ENCODE assay signal across 10 mouse cellular contexts in the genomic region with DNA sequence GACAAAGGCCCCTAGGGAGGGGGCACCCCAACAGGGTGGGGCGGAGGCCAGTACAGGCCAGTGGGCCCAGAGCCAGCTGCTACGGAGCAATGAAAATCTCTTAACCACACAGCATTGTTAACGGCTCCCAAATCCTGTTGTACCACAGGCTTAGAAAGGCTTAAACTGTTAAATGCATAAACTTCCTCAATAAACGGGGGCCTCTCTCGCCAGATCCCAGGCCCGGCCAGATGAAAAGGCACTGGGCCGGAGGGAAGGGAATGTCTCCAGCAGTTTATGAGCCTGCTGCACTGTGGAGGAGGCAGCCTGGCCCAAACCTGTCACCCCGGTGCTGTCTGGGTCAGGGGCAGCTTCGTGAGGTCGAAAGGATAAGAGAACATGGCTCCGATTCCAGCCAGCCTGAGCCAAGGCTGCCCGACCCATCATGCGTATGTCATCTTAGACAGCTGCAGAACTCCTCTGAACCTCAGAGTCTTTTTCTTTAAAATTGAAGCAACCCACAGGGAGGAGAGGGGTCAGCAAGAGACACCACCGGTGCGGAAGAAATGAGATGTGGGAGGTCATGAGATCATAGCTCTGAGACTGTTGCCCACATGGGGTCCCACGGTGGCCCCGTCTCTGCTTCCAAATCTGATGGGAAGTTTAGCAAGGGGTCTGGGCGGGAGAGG.
DNase-seq lines count a peak whose midpoint lies in the region; ATAC-seq lines count a peak whose summit lies in the region.
"Had no signal": no experiment of that assay in that cellular context is flagged by ENCODE, and none has a peak within 500 bp of the region (broad histone marks: within the 10 kb centered on the region; RNA-seq: fewer than 3 reads in every experiment).

No protein-coding gene starts in this region.

- peaks cover 12% of the 10 kb centered on the region for H3K4me1 ChIP-seq in lung, embryonic 16.5 days (replicated peaks; ENCODE audit: control insufficient read depth, insufficient read depth, low read length)
- peaks cover 45% of the 10 kb centered on the region for H3K4me1 ChIP-seq in limb, embryonic 11.5 days (ENCODE audit: control insufficient read depth, insufficient read depth, low read length)
- H3K4me1 ChIP-seq in stomach, embryonic 14.5 days (ENCODE audit: control insufficient read depth, insufficient read depth, low read length), result peaks cover 25% of the 10 kb centered on the region

- ATAC-seq in lung, embryonic 16.5 days (ENCODE audit: low read depth), result no peak
- ATAC-seq in limb, embryonic 11.5 days (ENCODE audit: insufficient number of reproducible peaks, low FRiP score, low TSS enrichment, low read depth), result peak; percentile 56; the same call in 1 of the 2 replicates
- ATAC-seq in stomach, embryonic 14.5 days (ENCODE audit: insufficient number of reproducible peaks, insufficient read depth, low FRiP score, low read depth), result no peak; the same call in 1 of the 2 replicates

- peak; percentile 43 for DNase-seq in embryo, embryonic 10 days (ENCODE audit: low spot score)
- no peak for DNase-seq in embryo, embryonic 9.5 days (ENCODE audit: extremely low spot score)
- no peak for DNase-seq in lung, postnatal 4 days
- DNase-seq in limb, embryonic 11.5 days (ENCODE audit: low spot score), result peak; percentile 71
- DNase-seq in right cerebral cortex, adult 2 months (ENCODE audit: low spot score in 2 of 2), result no peak
- no peak for DNase-seq in cerebellum, postnatal 36 days
- DNase-seq: lung, postnatal 14 days; thymus, adult 18-20 months had no signal

- whole genome bisulfite sequencing in lung, embryonic 16.5 days, result 45% methylated on average over 18 of the region's 18 CpGs
- WGBS in limb, embryonic 11.5 days, result 14% methylated on average over 18 of the region's 18 CpGs
- WGBS in stomach, embryonic 14.5 days, result 30% methylated on average over 18 of the region's 18 CpGs

- H3K9ac ChIP-seq in lung, embryonic 16.5 days (ENCODE audit: low read length), result no peak overlapping the region
- H3K9ac ChIP-seq in limb, embryonic 11.5 days (ENCODE audit: low read length), result no peak overlapping the region
- no peak overlapping the region for H3K9ac ChIP-seq in stomach, embryonic 14.5 days (replicated peaks; ENCODE audit: low read depth, low read length)

- H3K9me3 ChIP-seq in lung, embryonic 16.5 days (ENCODE audit: control insufficient read depth, low read length), result no peaks in the 10 kb centered on the region
- H3K9me3 ChIP-seq in limb, embryonic 11.5 days (ENCODE audit: control insufficient read depth, low read length), result no peaks in the 10 kb centered on the region
- no peaks in the 10 kb centered on the region for H3K9me3 ChIP-seq in stomach, embryonic 14.5 days (ENCODE audit: control insufficient read depth, low read depth, low read length)

- H3K27me3 ChIP-seq in lung, embryonic 16.5 days (ENCODE audit: control insufficient read depth, insufficient read depth, low read depth, low read length), result no peaks in the 10 kb centered on the region
- no peaks in the 10 kb centered on the region for H3K27me3 ChIP-seq in limb, embryonic 11.5 days (ENCODE audit: control insufficient read depth, insufficient read depth, low read length)
- H3K27me3 ChIP-seq in stomach, embryonic 14.5 days (ENCODE audit: control insufficient read depth, insufficient read depth, low read length), result no peaks in the 10 kb centered on the region

- peak overlapping the region; percentile 33; the same call in 1 of the 2 replicates for H3K27ac ChIP-seq in lung, embryonic 16.5 days (ENCODE audit: low read length)
- peak overlapping the region; percentile 63 for H3K27ac ChIP-seq in limb, embryonic 11.5 days (replicated peaks; ENCODE audit: low read depth, low read length)
- H3K27ac ChIP-seq in stomach, embryonic 14.5 days (ENCODE audit: low read length), result peak overlapping the region; percentile 48; the same call in 1 of the 2 replicates

- H3K4me3 ChIP-seq in lung, embryonic 16.5 days (ENCODE audit: low read length), result no peak overlapping the region
- H3K4me3 ChIP-seq in limb, embryonic 11.5 days (ENCODE audit: low read depth, low read length), result no peak overlapping the region
- H3K4me3 ChIP-seq in stomach, embryonic 14.5 days (ENCODE audit: low read depth, low read length), result no peak overlapping the region

- no peaks in the 10 kb centered on the region for H3K36me3 ChIP-seq in lung, embryonic 16.5 days (ENCODE audit: control insufficient read depth, insufficient read depth, low read length)
- no peaks in the 10 kb centered on the region for H3K36me3 ChIP-seq in limb, embryonic 11.5 days (ENCODE audit: control insufficient read depth, insufficient read depth, low read length)
- H3K36me3 ChIP-seq in stomach, embryonic 14.5 days (ENCODE audit: control insufficient read depth, insufficient read depth, low read length), result peaks cover 4% of the 10 kb centered on the region

- no peak overlapping the region for H3K4me2 ChIP-seq in lung, embryonic 16.5 days (ENCODE audit: low read depth, low read length)
- H3K4me2 ChIP-seq in limb, embryonic 11.5 days (ENCODE audit: low read depth, severe bottlenecking), result no peak overlapping the region
- H3K4me2 ChIP-seq in stomach, embryonic 14.5 days (replicated peaks; ENCODE audit: low read depth, low read length), result no peak overlapping the region

Comparison
In these comparisons a context has a peak if more than half of its experiments do, and no peak if none do; other contexts are left out.
1. DNase-seq: peak in embryo, embryonic 10 days (single experiment) and limb, embryonic 11.5 days (single experiment); none in embryo, embryonic 9.5 days (single experiment), lung, postnatal 4 days (0 of 2), right cerebral cortex, adult 2 months (0 of 2) and cerebellum, postnatal 36 days (0 of 2).
2. Peak in every context shown above with its lines, with median percentiles within 50 percentile points of each other: H3K27ac ChIP-seq.